Mouse (Mus musculus) ES-CJ7 (cell line): ENCODE results near the gene Ms4a15.
A peak's percentile ranks its signal among the peaks of the same experiment; 100 is the strongest.

Experiments used
- DNase-seq: peaks from one replicate; pipeline ENCODE4 v3.0.0; 2011; ENCODE audit warnings: low read depth, low spot score

Ms4a15 gene

DNA sequence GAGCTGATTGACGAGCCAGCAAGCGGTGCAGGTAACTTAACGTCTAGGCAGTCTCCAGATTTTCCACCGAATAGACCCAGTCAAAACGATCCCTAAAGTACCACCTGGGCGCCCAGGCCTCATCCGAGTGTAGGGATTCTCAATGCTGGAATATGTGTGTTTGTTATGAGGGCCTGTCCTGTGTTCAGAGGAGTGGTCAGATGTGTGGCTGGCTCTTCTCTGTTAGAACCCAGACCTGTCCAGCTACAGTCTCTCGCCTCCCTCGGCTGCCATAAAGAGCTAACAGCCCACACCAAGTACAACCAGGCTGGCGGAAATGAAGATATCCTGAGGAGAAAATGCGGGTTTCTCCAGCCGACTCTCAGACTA is 33.1 kb downstream of the Ms4a15 start:
- DNase-seq: no peak

DNA sequence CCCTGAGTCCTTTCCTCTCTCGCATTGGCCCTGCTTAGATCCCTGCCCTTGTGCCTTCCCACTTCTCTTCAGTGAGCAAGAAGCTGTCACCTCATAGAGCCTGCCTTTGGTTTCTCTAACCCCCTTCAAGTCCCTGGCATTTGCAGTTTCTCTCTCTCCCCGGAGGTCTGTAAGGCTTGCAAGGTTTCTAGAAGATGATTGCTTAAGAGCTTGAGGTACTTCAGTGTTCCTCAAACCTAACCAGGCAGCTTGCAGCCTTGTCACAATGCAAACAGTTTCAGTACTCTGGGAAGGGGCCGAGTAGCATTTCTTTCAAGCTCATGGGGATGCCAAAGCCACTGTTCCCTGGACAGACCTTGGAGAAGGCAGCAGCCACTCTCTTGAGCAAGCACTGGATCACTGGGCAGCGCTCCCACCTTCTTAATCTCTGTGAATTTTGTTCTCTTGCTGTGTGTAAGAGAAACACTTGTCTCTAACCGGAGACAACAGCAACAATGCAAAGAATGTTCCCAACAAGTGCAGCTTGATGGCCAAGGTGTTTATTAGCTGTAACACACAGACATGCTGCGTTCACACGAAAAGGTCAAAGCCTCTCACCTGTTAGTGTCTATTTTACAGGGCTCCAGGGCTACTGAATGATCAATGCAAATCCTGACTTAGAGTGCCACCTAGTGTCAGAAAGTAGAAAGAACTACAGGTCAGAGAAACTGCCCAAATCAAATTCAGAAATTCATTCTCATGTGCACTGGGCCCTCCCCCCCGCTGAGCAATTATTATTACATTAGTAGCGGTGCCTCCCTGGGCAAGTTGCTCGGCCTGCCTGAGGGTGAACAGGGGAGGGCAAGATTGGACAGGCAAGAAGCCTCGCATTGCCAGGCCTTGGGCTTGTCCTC is 33.7 kb downstream of the Ms4a15 start:
- DNase-seq: peak; percentile 70

- DNase-seq: no peak
Observed at GRCm38 (mm10) chr19:10952021-10952939, 40.8 kb downstream of the Ms4a15 start.

GRCm38 (mm10) chr19:10949558-10949957 is 43.5 kb downstream of the Ms4a15 start:
- DNase-seq: no peak

DNA sequence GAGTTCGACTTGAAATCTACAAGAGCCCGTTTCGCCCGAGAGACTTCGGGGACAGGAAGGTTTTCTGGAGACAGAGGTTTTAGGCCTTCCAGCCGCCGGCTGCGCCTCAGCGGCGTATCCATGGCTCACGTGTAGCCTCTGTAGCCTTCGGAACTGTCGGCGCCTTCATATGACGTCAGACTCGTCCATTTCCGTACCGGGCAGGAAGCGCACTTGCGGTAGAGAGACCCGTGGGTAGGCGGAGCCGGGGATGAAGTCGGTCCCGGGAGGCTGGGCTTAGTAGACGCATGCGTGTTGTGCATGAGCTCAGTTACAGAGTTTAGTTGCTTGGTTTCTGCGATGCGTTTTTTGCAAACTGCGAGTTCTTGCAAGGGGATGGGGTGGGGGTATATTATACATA is 43.9 kb downstream of the Ms4a15 start, which contains the start of gene Ccdc86:
Gene Ccdc86 (minus strand): TSS at position 155 of the 400 bp plus-strand sequence.
- DNase-seq: peak; percentile 99

DNA sequence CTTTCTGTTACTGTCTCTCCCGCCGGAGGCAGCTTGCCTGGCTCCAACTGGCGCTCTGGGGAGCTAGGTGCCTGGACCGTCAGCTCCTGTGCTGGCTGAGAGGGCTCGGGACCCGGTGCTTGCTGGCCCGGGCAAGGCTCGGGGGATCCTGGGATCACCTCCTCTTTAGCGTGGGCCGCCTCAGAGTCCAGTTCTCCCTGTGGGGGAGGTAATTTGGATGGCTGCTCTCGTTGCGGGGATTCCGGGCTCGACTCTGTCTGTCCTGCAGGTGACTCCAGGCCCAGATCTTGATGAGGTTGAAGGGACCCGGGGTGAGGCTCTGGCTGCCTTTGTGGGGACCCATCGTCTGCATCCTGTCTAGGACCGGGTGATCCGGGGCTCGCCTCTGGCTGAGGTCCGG is 44.6 kb downstream of the Ms4a15 start:
- no peak for DNase-seq

DNA sequence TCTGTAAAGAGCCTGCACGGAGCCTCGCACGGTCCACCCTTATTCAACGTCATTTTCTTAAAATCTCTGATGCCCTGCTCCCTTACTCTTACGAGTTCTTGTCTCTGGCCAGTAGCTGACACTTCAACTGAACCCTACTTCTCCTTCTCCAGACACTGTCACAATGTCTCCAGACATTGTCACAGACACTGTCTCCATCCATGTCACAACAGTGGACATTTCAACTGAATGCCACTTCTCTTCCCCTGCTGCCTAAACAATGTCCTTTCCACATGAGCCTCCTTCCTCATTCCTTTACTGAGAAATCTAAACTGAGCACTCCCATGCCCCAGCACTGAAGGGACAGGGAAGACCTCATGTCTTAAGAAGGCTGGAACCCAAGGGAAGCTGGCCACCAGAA is 45.8 kb downstream of the Ms4a15 start:
- DNase-seq: no peak

DNA sequence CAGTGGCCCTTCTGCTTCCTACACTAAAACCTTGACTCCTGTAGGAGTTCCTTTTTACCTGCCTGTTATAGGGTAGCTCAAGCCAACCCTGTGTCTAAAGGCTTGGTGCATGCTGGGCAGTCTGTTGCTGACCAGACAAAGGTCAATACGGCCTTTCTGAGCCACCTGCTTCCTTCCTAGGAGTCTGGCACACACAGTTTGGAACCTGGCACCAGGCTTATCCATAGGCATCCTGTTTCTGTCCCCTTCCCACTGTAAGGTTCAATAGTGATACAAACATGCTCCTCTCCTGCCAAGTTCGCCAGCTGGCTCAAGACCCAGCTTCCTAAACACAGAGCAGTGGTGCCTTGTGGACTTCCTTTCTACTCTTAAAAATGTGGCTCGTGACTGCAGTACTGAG is 46.5 kb downstream of the Ms4a15 start:
- DNase-seq: no peak

DNA sequence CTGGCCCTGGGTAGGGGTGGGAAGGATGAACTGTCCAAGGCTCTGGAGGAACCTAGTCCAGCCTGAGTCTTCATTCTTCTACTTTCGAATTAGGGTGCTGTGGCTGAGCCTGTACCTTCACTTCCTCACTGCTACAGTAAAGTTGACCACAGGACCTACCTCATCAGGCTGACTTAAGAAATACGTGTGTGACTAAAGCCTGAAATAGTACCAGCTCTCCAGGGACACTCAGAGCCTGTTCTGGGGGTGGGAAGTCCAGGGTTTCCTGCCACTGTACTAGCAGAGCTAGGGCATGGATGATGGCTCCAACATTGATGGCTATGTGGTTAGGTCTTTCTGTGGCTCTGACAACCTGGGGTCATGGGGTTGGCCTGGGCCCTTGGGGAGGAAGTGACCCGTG is 49.1 kb downstream of the Ms4a15 start:
- no peak for DNase-seq

DNA sequence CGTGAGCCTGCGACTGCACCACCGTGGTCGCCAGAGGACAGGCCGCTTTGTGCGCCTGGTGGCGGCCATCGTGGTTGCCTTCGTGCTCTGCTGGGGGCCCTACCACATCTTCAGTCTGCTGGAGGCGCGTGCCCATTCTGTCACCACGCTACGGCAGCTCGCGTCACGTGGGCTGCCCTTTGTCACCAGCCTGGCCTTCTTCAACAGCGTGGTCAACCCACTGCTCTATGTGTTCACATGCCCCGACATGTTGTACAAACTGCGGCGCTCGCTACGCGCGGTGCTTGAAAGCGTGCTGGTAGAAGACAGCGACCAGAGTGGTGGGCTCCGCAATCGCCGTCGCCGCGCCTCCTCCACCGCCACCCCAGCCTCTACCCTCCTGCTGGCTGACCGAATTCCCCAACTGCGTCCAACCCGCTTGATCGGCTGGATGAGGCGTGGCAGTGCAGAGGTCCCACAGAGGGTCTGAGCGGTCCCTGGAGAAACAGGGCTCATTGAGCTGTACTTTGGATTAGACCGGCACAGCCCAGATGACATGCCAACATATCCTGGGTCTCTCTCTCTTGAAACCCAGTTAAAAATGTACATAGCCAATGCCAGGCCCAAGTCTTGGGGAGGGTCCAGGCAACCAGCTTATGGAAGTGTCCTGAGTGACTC is 52.1 kb downstream of the Ms4a15 start:
- DNase-seq: peak; percentile 63

GRCm38 (mm10) chr19:10940097-10940800 is 52.8 kb downstream of the Ms4a15 start:
- peak; percentile 81 for DNase-seq

DNA sequence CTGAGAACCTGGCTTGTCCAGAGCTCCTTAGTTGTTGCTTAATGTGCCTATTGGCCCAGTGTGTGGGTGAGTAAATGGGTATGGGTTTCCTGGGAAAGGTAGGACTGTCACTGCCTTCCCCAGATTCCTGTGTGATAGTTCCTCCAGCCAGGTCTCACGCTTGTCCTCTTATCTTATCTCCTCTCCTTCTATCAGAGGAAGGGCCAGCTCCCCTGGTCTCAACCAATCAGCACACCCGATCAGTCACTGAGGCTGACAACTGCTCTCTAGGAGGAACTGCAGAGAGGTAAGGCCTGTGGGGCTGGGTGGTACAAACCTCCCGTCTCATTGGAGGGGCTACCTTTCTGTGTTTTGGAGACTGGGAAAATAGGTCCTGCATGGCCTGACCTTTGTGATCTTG is 54.3 kb downstream of the Ms4a15 start:
- DNase-seq: no peak

DNA sequence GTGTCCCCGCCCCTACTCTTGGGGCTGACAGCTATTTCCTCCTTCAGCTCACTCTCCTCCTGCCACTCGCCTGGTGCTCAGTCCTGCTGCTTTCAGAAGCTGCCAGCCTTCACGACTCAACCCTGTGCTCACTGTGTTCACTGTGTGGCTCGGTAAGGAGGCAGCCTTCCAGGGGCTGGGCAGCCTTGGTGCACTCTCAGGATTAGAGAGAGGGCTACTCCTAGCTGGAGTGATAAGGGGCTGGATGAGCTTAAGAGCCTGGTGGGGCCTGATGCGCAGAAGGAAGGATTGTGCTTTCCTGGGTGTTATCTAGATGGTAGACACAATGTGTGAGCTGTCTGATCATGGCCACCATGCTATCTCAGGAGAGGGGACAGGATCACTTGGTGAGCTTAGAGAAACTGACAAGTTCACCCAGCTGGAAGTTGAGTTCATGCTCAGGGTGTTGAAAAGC is 55.9 kb downstream of the Ms4a15 start, which contains the start of gene Ptgdr2:
Gene Ptgdr2 (plus strand): TSS at position 51 of the 454 bp plus-strand sequence.
- DNase-seq: no peak

- DNase-seq: peak; percentile 42
Observed at GRCm38 (mm10) chr19:10936077-10936476, 57.0 kb downstream of the Ms4a15 start.

- DNase-seq: no peak
Observed at GRCm38 (mm10) chr19:10935029-10935428, 58.0 kb downstream of the Ms4a15 start.

- no peak for DNase-seq
Observed at GRCm38 (mm10) chr19:10930641-10931040, 62.4 kb downstream of the Ms4a15 start.
